Mouse (Mus musculus) right cerebral cortex, postnatal 36 days (tissue): Measurements from ENCODE around the gene Prrt1.
A peak's percentile ranks its signal among the peaks of the same experiment; 100 is the strongest.

ENCODE experiments used
- DNase-seq, 2 experiments: peaks; one replicate each; pipeline ENCODE4 v3.0.0; 2022; ENCODE audit warnings: low spot score in 2 of 2, mixed read lengths in 1 of 2

Gene Prrt1

GRCm38 (mm10) chr17:34629221-34629751 is at the start of gene Prrt1:
Prrt1 (plus strand) TSS chr17:34629533.
- peak in 1 of 2 experiments; percentile 77 for DNase-seq

DNA sequence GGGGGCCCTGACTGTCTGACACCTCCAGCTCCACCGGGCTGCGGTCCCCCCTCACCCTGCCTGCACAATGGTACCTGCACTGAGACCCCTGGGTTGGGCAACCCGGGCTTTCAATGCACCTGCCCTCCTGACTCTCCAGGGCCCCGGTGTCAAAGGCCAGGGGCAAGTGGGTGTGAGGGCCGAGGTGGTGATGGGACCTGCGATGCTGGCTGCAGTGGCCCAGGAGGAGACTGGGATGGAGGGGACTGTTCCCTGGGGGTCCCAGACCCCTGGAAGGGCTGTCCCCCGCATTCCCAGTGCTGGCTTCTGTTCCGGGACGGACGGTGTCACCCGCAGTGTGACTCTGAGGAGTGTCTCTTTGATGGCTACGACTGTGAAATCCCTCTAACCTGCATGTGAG is 46.8 kb upstream of the Prrt1 start:
- no peak for DNase-seq

DNA sequence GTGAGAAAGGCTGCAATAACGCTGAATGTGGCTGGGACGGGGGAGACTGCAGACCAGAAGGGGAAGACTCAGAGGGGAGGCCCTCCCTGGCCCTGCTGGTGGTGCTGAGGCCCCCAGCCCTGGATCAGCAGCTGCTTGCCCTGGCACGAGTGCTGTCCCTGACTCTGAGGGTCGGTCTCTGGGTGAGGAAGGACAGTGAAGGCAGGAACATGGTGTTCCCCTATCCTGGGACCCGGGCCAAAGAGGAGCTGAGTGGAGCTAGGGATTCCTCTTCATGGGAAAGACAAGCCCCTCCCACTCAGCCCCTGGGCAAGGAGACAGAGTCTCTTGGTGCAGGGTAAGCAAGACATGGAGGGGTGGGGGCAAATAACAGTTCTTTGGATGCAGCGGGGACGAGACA is 45.9 kb upstream of the Prrt1 start:
- DNase-seq, result no peak

- no peak for DNase-seq
These were observed 45.5 kb upstream of the Prrt1 start for GRCm38 (mm10) chr17:34583819-34584218.

GRCm38 (mm10) chr17:34585121-34585520 is 44.2 kb upstream of the Prrt1 start:
- DNase-seq, result no peak

GRCm38 (mm10) chr17:34585877-34586771 is 43.2 kb upstream of the Prrt1 start:
- peak in 1 of 2 experiments; percentile 16 for DNase-seq

DNA sequence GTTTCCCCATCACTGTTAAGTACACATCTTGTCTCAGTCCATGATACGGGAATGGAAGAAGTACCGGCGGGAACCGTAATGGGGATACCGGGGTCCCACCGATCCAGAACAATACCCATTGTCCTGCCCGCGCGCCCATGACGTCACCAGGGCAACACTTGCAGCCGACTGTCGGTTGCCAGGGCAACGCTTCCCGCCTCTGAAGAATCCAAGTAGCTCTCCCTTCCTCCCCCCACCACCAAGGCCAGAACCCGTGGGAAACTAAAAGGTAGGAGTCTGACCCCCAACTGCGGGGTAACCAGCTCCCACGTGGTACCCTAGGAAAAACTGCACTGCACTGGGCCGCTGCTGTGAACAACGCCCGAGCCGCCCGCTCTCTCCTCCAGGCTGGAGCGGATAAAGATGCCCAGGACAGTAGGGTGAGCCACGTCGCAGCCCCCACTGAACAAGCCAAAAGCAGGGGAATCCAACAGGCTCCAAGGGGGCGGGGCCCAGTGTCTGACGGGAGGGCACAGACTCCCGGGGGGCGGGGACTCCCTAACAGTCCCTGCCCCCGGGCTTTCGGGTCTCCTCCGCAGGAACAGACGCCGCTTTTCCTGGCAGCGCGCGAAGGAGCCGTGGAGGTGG is 42.4 kb upstream of the Prrt1 start:
- DNase-seq, result peak; percentile 86 to 91

GRCm38 (mm10) chr17:34587423-34587811 is 41.9 kb upstream of the Prrt1 start:
- peak; percentile 98 for DNase-seq

GRCm38 (mm10) chr17:34587814-34588213 is 41.5 kb upstream of the Prrt1 start:
- no peak for DNase-seq

GRCm38 (mm10) chr17:34588767-34589166 is 40.6 kb upstream of the Prrt1 start:
- DNase-seq, result no peak

- no peak for DNase-seq
These were observed 40.1 kb upstream of the Prrt1 start for GRCm38 (mm10) chr17:34589206-34589605.

DNA sequence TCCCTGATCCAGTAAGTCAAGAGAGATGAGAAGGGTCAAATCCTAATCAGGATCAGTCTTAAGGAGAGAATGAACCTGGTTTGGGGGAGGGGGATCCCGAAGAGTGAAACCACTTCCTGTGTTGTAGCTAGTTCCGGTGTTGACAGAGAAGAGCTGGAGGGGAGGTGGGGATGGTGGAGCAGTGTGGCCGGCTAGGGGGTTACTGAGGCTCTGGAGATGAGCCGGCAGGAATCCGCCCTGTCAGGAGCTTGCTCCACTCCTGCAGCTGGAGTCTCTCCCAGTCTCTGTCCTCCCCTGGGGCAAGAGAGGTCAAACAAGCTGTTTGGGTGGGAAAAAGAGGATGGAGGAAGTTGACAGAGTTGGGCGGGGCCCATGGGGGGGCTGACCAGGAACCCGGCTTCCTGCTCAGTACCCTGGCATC is 39.6 kb upstream of the Prrt1 start, which contains the start of gene Gpsm3:
TSS of gene Gpsm3 (plus strand) at position 126 of the 421 bp plus-strand sequence.
- no peak for DNase-seq

- no peak for DNase-seq
These were observed 39.0 kb upstream of the Prrt1 start for GRCm38 (mm10) chr17:34590154-34590987.

GRCm38 (mm10) chr17:34591029-34591993 is 38.0 kb upstream of the Prrt1 start, which contains the start of gene Pbx2:
Pbx2 (plus strand) TSS chr17:34591266.
- no peak for DNase-seq

GRCm38 (mm10) chr17:34591994-34592375 is 37.3 kb upstream of the Prrt1 start:
- peak in 1 of 2 experiments; percentile 72 for DNase-seq

DNA sequence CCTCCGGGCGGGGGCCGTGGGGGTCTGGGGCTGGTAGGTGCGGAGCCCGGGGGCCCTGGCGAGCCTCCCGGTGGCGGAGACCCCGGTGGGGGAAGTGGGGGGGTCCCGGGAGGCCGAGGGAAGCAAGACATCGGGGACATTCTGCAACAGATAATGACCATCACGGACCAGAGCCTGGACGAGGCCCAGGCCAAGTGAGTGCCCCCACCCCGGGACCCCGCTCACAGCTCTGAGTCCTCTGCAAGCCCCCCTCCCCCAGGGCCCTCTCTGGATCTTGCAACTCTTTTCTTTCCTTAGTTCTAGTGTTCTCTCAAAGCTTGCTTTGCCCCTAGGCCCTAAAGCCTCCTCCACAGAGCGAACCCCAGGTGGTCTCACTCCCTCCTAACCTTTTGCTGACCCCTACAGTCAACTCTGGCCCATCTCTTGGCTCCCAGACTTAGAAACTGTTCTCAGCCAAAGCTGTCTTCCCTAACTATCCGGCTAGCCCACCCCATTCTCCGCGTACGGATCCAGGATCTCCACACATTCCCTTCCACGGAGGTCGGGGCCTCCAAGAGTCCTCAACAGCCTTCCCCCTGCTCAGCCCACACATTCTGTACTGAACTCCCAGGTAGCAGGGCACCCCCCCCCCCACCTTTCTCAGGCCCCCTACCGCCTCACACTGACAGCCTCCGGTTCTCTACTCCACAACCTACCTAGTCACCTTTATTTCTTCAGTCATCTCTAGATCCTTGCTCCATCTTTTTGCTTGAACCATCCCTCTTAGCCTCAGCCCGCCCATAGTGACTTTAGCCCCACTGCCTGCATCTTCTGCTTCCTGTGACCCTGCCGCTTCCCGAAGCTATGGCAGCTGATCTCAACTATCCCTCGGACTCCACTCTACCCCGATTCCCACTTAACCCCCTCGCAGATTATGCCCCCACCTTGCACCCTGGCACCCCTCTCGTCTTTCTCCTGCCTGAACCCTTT is 36.5 kb upstream of the Prrt1 start:
- no peak for DNase-seq

- no peak for DNase-seq
These were observed 35.4 kb upstream of the Prrt1 start for GRCm38 (mm10) chr17:34593752-34594525.

DNA sequence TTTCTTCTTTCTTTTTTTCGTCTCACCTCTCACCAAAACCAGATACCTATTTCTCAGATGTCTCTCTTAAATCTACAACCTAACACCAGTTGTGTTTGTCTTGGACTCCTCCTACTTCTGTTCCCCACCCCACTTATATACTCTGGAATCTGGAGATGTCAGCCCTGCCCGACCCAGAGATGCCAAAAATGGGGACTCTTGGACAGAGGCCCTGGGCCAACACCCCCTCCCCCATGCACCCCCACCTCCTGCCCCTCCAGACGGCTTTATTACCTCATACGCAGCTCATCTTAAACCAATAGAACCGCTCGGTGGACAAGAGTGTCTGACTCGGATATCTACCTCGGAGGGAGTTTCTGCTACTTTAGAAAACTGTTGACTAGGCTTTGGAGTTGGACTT is 33.2 kb upstream of the Prrt1 start:
- no peak for DNase-seq
